Mouse (Mus musculus) spleen, adult 2 months (tissue): ENCODE measurements at regions not wholly inside any gene's neighbourhood (a gene's known extent, or its start where the extent isn't known, plus 50 kb on each side); places are given as distances from the start of the nearest gene placed in this dataset.

Source experiments
- CTCF ChIP-seq: fragments of 200-500 bp; IDR thresholded peaks from 2 replicates; pipeline ENCODE4 v1.5.1; 2011; ENCODE audit warnings: mild to moderate bottlenecking, inconsistent platforms; ENCODE audit not compliant: insufficient read depth, insufficient read length, insufficient replicate concordance; ENCODE audit errors: extremely low read depth
- POLR2A ChIP-seq: fragments of 200-500 bp; IDR thresholded peaks from 2 replicates; pipeline ENCODE4 v1.6.1; 2011; ENCODE audit warnings: low read depth, low read length, inconsistent platforms

- TF ChIP-seq CTCF (no peak), POLR2A (no peak)
Observed at GRCm38 (mm10) chr8:8892996-8893395, 202.7 kb upstream of the Arglu1 start.
